Mouse (Mus musculus) adrenal gland, postnatal 25 days (tissue): ENCODE results near the gene Fbxo42. TPM values are rescaled to one million over a fixed set of nuclear protein-coding genes. Genes with fewer than 3 reads are reported as not detected.

Experiments used
- DNase-seq: peaks from one replicate; pipeline ENCODE4 v3.0.0; 2021; ENCODE audit warnings: mixed read lengths
- long read RNA-seq: library from polyadenylated mRNA; stranded (forward); transcript quantifications from one replicate; pipeline ENCODE4 v2.0.0, GENCODE M21; 2021
- total RNA-seq: library from RNA; stranded (reverse); gene quantifications from 2 replicates; pipeline ENCODE4 v1.2.3, GENCODE M21; 2021

Fbxo42 gene
- 19.7 and 24.8 TPM in 2 replicates for total RNA-seq
- long read RNA-seq, full-length matches to known transcripts = 4 of 12 reads
- long read RNA-seq, partial matches to known transcripts = 6 of 12 reads
- long read RNA-seq, other reads (novel, unspliced or antisense) = 2 of 12 reads

GRCm38 (mm10) chr4:141147112-141148008, at the start of gene Fbxo42:
Fbxo42 (plus strand) TSS chr4:141147913.
- peak; percentile 94 for DNase-seq

- no peak for DNase-seq
These were observed 48.8 kb upstream of the Fbxo42 start for GRCm38 (mm10) chr4:141098935-141099334.

GRCm38 (mm10) chr4:141099956-141100355, 47.8 kb upstream of the Fbxo42 start:
- no peak for DNase-seq

- DNase-seq = no peak
These were observed 46.4 kb upstream of the Fbxo42 start for GRCm38 (mm10) chr4:141101291-141101690.

- no peak for DNase-seq
These were observed 45.9 kb upstream of the Fbxo42 start for GRCm38 (mm10) chr4:141101855-141102254.

- no peak for DNase-seq
These were observed 41.1 kb upstream of the Fbxo42 start for GRCm38 (mm10) chr4:141106526-141107183.

- DNase-seq = no peak
These were observed 39.4 kb upstream of the Fbxo42 start for GRCm38 (mm10) chr4:141108196-141108732.

GRCm38 (mm10) chr4:141113831-141114230, 33.9 kb upstream of the Fbxo42 start:
- DNase-seq = no peak

GRCm38 (mm10) chr4:141114521-141114981, 33.2 kb upstream of the Fbxo42 start:
- no peak for DNase-seq

GRCm38 (mm10) chr4:141115398-141115797, 32.3 kb upstream of the Fbxo42 start:
- DNase-seq = no peak

GRCm38 (mm10) chr4:141118691-141119090, 29.0 kb upstream of the Fbxo42 start:
- DNase-seq = no peak

- peak; percentile 40 for DNase-seq
These were observed 27.0 kb upstream of the Fbxo42 start for GRCm38 (mm10) chr4:141120700-141121099.

- DNase-seq = no peak
These were observed 25.1 kb upstream of the Fbxo42 start for GRCm38 (mm10) chr4:141122663-141123062.

- no peak for DNase-seq
These were observed 24.6 kb upstream of the Fbxo42 start for GRCm38 (mm10) chr4:141123065-141123464.

GRCm38 (mm10) chr4:141129190-141129710, 18.5 kb upstream of the Fbxo42 start:
- no peak for DNase-seq

GRCm38 (mm10) chr4:141130704-141131342, 16.9 kb upstream of the Fbxo42 start:
- DNase-seq = no peak

GRCm38 (mm10) chr4:141131531-141132061, 16.1 kb upstream of the Fbxo42 start:
- peak; percentile 39 for DNase-seq

- DNase-seq = no peak
These were observed 15.5 kb upstream of the Fbxo42 start for GRCm38 (mm10) chr4:141132191-141132590.

GRCm38 (mm10) chr4:141133227-141133626, 14.5 kb upstream of the Fbxo42 start:
- no peak for DNase-seq

GRCm38 (mm10) chr4:141134031-141134441, 13.7 kb upstream of the Fbxo42 start:
- DNase-seq = no peak

GRCm38 (mm10) chr4:141134751-141135530, 12.8 kb upstream of the Fbxo42 start:
- no peak for DNase-seq
